10 mouse cellular contexts compared by ENCODE assay signal in genomic region chr2:65294092-65294491, GRCm38 (mm10). TPM values are rescaled to one million over a fixed set of nuclear protein-coding genes. Genes with fewer than 3 reads are reported as not detected.
DNase-seq lines count a peak whose midpoint lies in the region; ATAC-seq and TF ChIP-seq lines count a peak whose summit lies in the region.
"Had no signal": no experiment of that assay in that cellular context is flagged by ENCODE, and none has a peak within 500 bp of the region (broad histone marks: within the 10 kb centered on the region; RNA-seq: fewer than 3 reads in every experiment).

No protein-coding gene starts in this region.

- WGBS in neural tube, embryonic 15.5 days: 68% methylated on average over 8 of the region's 8 CpGs

- no peak for TF ChIP-seq CTCF in left cerebral cortex, adult 2 months (IDR thresholded peaks at IDR 0.05)

- peak overlapping the region; percentile 44; the same call in 1 of the 2 replicates for H3K27ac ChIP-seq in left cerebral cortex, adult 2 months
- H3K27ac ChIP-seq in neural tube, embryonic 15.5 days (replicated peaks): no peak overlapping the region
- H3K27ac ChIP-seq: neural tube, embryonic 12.5 days had no signal

- no peak overlapping the region for H3K4me2 ChIP-seq in neural tube, embryonic 15.5 days
- H3K4me2 ChIP-seq: neural tube, embryonic 12.5 days had no signal

- intact Hi-C loops in left cerebral cortex, adult 2 months (cut with DNase I): no loop called here

- no peaks in the 10 kb centered on the region for H3K27me3 ChIP-seq in neural tube, embryonic 15.5 days (replicated peaks)
- H3K27me3 ChIP-seq: neural tube, embryonic 12.5 days had no signal

- no peaks in the 10 kb centered on the region for H3K4me1 ChIP-seq in neural tube, embryonic 15.5 days
- H3K4me1 ChIP-seq: neural tube, embryonic 12.5 days had no signal

- no peak overlapping the region for H3K4me3 ChIP-seq in left cerebral cortex, adult 2 months
- no peak overlapping the region for H3K4me3 ChIP-seq in neural tube, embryonic 15.5 days (replicated peaks)
- H3K4me3 ChIP-seq: erythroblast, embryonic 14.5 days; neural tube, embryonic 12.5 days had no signal

- H3K9me3 ChIP-seq in neural tube, embryonic 15.5 days (replicated peaks): no peaks in the 10 kb centered on the region
- H3K9me3 ChIP-seq: neural tube, embryonic 12.5 days had no signal

- no peak for ATAC-seq in neural tube, embryonic 15.5 days (ENCODE audit: low FRiP score)

- no peaks in the 10 kb centered on the region for H3K36me3 ChIP-seq in neural tube, embryonic 15.5 days
- H3K36me3 ChIP-seq: neural tube, embryonic 12.5 days had no signal

- DNase-seq in left cerebral cortex, adult 2 months (ENCODE audit: extremely low spot score in 1 of 2, low spot score in 2 of 2): no peak
- no peak for DNase-seq in left cerebral cortex, adult 9 months (ENCODE audit: low spot score in 2 of 2)
- peak; percentile 45 for DNase-seq in adipocyte (ENCODE audit: low spot score)
- peak; percentile 22 for DNase-seq in gastrocnemius, adult 18-20 months (ENCODE audit: low spot score)
- DNase-seq in kidney, adult 8-10 months: peak; percentile 58 to 72
- DNase-seq in c-Kit-positive CD71-positive TER-119-positive erythroid progenitor cells, embryonic 14.5 days (ENCODE audit: low spot score): no peak
- no peak for DNase-seq in cerebellum, postnatal 4 days (ENCODE audit: low spot score in 2 of 2)

- no peak overlapping the region for H3K9ac ChIP-seq in neural tube, embryonic 15.5 days (replicated peaks)
- H3K9ac ChIP-seq: neural tube, embryonic 12.5 days had no signal

RNA-seq across cellular contexts. Expression of gene Cobll1, which starts 54.9 kb away (rescaled TPM):
- 1 to 10 TPM; 7.0 to 7.1 TPM for total RNA-seq in left cerebral cortex, adult 2 months (2021)
- total RNA-seq in gastrocnemius, adult 18-20 months (2021): 1 to 10 TPM; 5.5 to 8.8 TPM
- 2.5 and 5.7 TPM in 2 replicates for polyA plus RNA-seq in neural tube, embryonic 15.5 days (2015; fragmentation: Nextera tagmentation; extraction: Ambion mirVana)
- polyA plus RNA-seq: erythroblast, embryonic 14.5 days had no signal

Comparison
In these comparisons a context has a peak if more than half of its experiments do, and no peak if none do; other contexts are left out.
1. DNase-seq: peak in adipocyte (single experiment), gastrocnemius, adult 18-20 months (single experiment) and kidney, adult 8-10 months (2 of 2); none in left cerebral cortex, adult 2 months (0 of 2), left cerebral cortex, adult 9 months (0 of 2), c-Kit-positive CD71-positive TER-119-positive erythroid progenitor cells, embryonic 14.5 days (single experiment) and cerebellum, postnatal 4 days (0 of 2).